Mouse (Mus musculus) embryonic facial prominence, embryonic 13.5 days (tissue): ENCODE measurements around the gene Tbl1x. TPM values are rescaled to one million over a fixed set of nuclear protein-coding genes. Genes with fewer than 3 reads are reported as not detected.

ENCODE experiments used
- ATAC-seq: fragments of 200-750 bp; cut with Nextera tagmentation; 2 replicates; pipeline ENCODE4 v1.8.0; 2017; ENCODE audit warnings: low read depth; ENCODE audit not compliant: insufficient number of reproducible peaks, insufficient read depth, low FRiP score, low TSS enrichment
- H3K27ac ChIP-seq: fragments of 300-500 bp; sonication (generic); 2 replicates; pipeline ENCODE4 v1.5.1; 2015; ENCODE audit warnings: moderate library complexity, mild to moderate bottlenecking, inconsistent platforms
- H3K27me3 ChIP-seq: fragments of 300-500 bp; sonication (generic); 2 replicates; pipeline ENCODE4 v1.6.1; 2015; ENCODE audit warnings: mild to moderate bottlenecking, inconsistent platforms
- H3K36me3 ChIP-seq: fragments of 300-500 bp; sonication (generic); 2 replicates; pipeline ENCODE4 v1.6.1; 2015; ENCODE audit warnings: mild to moderate bottlenecking, inconsistent platforms
- H3K4me1 ChIP-seq: fragments of 300-500 bp; sonication (generic); 2 replicates; pipeline ENCODE4 v1.6.1; 2015; ENCODE audit warnings: inconsistent platforms
- H3K4me2 ChIP-seq: fragments of 300-500 bp; sonication (generic); 2 replicates; pipeline ENCODE4 v1.6.1; 2015; ENCODE audit warnings: moderate library complexity, mild to moderate bottlenecking, inconsistent platforms
- H3K4me3 ChIP-seq: fragments of 300-500 bp; sonication (generic); 2 replicates; pipeline ENCODE4 v1.5.1; 2015; ENCODE audit warnings: mild to moderate bottlenecking, inconsistent platforms
- H3K9ac ChIP-seq: fragments of 300-500 bp; sonication (generic); 2 replicates; pipeline ENCODE4 v1.6.1; 2015; ENCODE audit warnings: mild to moderate bottlenecking, inconsistent platforms
- H3K9me3 ChIP-seq: fragments of 300-500 bp; sonication (generic); 2 replicates; pipeline ENCODE4 v1.6.1; 2016; ENCODE audit warnings: inconsistent platforms
- WGBS: fragments of 180-500 bp; shearing (Covaris S2); methylation state at CpG from one replicate; pipeline ENCODE4 v1.1.7; 2015; ENCODE audit warnings: mixed read lengths; 5-methylcytosine and 5-hydroxymethylcytosine counted together
- polyA plus RNA-seq: library from polyadenylated mRNA; unstranded; fragments of >200 nt; fragmentation: Nextera tagmentation; extraction: Ambion mirVana; gene quantifications from 2 replicates; pipeline ENCODE4 v1.2.1, GENCODE M21; 2015

The Tbl1x gene
- polyA plus RNA-seq, 1 experiment from 2014 or later = 78.2 TPM

DNA sequence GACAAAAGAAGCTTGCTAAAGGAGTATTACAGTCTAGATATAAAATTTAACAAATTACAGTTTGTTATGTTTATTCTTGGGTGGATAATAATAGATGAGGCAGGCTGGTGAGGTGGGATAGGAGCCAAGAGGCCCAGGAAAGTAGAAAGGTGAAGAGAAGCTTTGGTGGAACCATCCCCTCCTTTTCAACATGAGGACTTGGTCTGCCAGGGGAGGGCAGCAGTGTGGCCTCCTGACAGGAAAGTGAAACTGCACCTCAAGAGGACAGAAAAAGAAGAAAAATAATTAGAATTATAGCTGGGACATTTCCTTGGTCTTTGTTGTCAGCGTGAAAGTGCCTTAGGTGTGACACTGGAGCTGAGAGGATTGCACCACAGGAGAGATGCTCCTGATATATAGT is 35.6 kb downstream of the Tbl1x start:
- 77% methylated on average over 1 of the region's 1 CpGs for WGBS
- peaks cover 3% of the 10 kb centered on the region; the same call in 1 of the 2 replicates for H3K4me1 ChIP-seq
- H3K9ac ChIP-seq = no peak overlapping the region
- H3K4me2 ChIP-seq = no peak overlapping the region
- H3K27ac ChIP-seq = no peak overlapping the region
- no peaks in the 10 kb centered on the region for H3K9me3 ChIP-seq
- no peaks in the 10 kb centered on the region for H3K36me3 ChIP-seq
- no peak overlapping the region for H3K4me3 ChIP-seq
- ATAC-seq = no peak
- no peaks in the 10 kb centered on the region for H3K27me3 ChIP-seq

DNA sequence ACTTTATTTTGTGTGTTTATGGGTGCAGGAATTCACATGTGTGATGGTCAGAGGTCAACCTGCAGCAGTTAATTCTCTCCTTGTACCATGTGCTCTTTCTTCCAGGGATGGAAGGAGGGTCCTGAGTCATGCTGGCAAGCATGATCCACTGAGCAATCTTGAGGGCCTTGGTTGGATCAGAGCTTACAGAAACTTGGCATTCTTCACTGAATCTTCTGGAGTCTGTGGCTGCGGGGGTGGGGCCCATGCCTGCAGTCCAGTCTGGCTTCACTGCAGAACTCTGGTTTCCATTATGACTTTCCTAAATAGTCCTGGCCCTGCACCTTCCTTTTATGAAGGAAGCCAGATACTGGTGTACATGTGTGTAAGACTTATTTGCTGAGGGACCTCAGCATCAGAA is 38.1 kb downstream of the Tbl1x start:
- no peak overlapping the region for H3K4me2 ChIP-seq
- no peak for ATAC-seq
- no peak overlapping the region for H3K9ac ChIP-seq
- no peak overlapping the region for H3K4me3 ChIP-seq
- H3K27me3 ChIP-seq = no peaks in the 10 kb centered on the region
- H3K27ac ChIP-seq = no peak overlapping the region
- 79% methylated on average over 1 of the region's 1 CpGs for WGBS
- no peaks in the 10 kb centered on the region for H3K36me3 ChIP-seq
- H3K9me3 ChIP-seq = no peaks in the 10 kb centered on the region
- H3K4me1 ChIP-seq = peaks cover 3% of the 10 kb centered on the region; the same call in 1 of the 2 replicates

- no peaks in the 10 kb centered on the region for H3K9me3 ChIP-seq
- no peaks in the 10 kb centered on the region for H3K27me3 ChIP-seq
- H3K9ac ChIP-seq = no peak overlapping the region
- H3K4me2 ChIP-seq = no peak overlapping the region
- H3K36me3 ChIP-seq = no peaks in the 10 kb centered on the region
- H3K4me3 ChIP-seq = no peak overlapping the region
- no peak overlapping the region for H3K27ac ChIP-seq
- ATAC-seq = no peak
- peaks cover 3% of the 10 kb centered on the region; the same call in 1 of the 2 replicates for H3K4me1 ChIP-seq
Observed at GRCm38 (mm10) chrX:77550388-77550787, 39.6 kb downstream of the Tbl1x start.

- no peak overlapping the region for H3K4me3 ChIP-seq
- no peak overlapping the region for H3K4me2 ChIP-seq
- no peaks in the 10 kb centered on the region for H3K4me1 ChIP-seq
- no peaks in the 10 kb centered on the region for H3K27me3 ChIP-seq
- no peak overlapping the region for H3K9ac ChIP-seq
- no peaks in the 10 kb centered on the region for H3K36me3 ChIP-seq
- no peak for ATAC-seq
- H3K27ac ChIP-seq = no peak overlapping the region
- no peaks in the 10 kb centered on the region for H3K9me3 ChIP-seq
Observed at GRCm38 (mm10) chrX:77551306-77551705, 40.5 kb downstream of the Tbl1x start.

GRCm38 (mm10) chrX:77552088-77552487 is 41.3 kb downstream of the Tbl1x start:
- Histone ChIP-seq H3K27me3 (no peaks in the 10 kb centered on the region), H3K4me1 (no peaks in the 10 kb centered on the region), H3K9me3 (no peaks in the 10 kb centered on the region), H3K27ac (no peak overlapping the region), H3K9ac (no peak overlapping the region), H3K4me3 (no peak overlapping the region), H3K36me3 (no peaks in the 10 kb centered on the region), H3K4me2 (no peak overlapping the region)
- no peak for ATAC-seq
- 68% methylated on average over 3 of the region's 3 CpGs for WGBS

GRCm38 (mm10) chrX:77555985-77556384 is 45.2 kb downstream of the Tbl1x start:
- no peak overlapping the region for H3K9ac ChIP-seq
- 70% methylated on average over 1 of the region's 1 CpGs for WGBS
- no peak overlapping the region for H3K4me2 ChIP-seq
- H3K27me3 ChIP-seq = no peaks in the 10 kb centered on the region
- no peaks in the 10 kb centered on the region for H3K9me3 ChIP-seq
- H3K4me3 ChIP-seq = no peak overlapping the region
- H3K27ac ChIP-seq = no peak overlapping the region
- ATAC-seq = no peak
- no peaks in the 10 kb centered on the region for H3K4me1 ChIP-seq
- no peaks in the 10 kb centered on the region for H3K36me3 ChIP-seq

GRCm38 (mm10) chrX:77559199-77559881 is 48.5 kb downstream of the Tbl1x start:
- no peaks in the 10 kb centered on the region for H3K9me3 ChIP-seq
- no peak overlapping the region for H3K4me2 ChIP-seq
- no peak overlapping the region for H3K9ac ChIP-seq
- H3K27ac ChIP-seq = no peak overlapping the region
- H3K4me1 ChIP-seq = no peaks in the 10 kb centered on the region
- no peak for ATAC-seq
- no peaks in the 10 kb centered on the region for H3K27me3 ChIP-seq
- H3K4me3 ChIP-seq = no peak overlapping the region
- no peaks in the 10 kb centered on the region for H3K36me3 ChIP-seq

DNA sequence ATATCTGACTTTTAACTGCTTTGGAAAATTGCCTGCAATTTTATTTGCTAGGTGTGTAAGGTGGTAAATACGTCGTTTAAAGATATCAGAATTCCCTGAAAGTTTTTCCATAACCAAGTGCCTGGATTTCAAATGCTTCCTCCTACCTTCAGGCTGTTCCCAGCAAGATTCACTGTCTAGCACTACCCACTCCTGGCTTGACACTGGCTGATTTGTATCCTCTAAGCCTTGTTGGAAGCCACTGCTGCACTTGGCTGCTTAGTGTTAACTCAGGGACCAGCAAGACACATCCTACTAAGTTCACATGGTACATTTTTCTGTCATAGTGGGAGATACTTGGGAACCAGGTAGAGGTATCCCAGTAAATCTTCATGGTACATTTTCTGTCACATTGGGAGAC is 52.8 kb downstream of the Tbl1x start:
- no peak overlapping the region for H3K4me2 ChIP-seq

DNA sequence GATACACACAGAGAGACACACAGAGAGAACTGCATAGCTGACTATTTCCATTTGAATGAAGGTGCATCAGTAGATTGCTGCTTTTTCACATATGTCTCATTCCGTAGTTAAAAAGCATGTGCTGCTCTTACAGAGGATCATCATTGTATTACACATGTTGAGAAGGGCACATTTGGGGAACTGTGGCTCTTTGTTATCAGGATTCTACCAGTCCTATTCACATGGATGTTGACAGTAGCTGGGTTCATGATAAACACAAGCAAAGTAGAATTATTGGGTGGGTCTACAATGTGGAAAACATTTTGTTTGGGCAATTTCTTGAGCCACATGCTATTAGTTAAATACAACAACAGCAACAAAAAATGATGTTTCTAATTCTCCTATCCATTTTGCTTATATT is 55.9 kb downstream of the Tbl1x start:
- H3K9ac ChIP-seq = no peak overlapping the region
- H3K4me2 ChIP-seq = no peak overlapping the region
- H3K4me3 ChIP-seq = no peak overlapping the region
- no peak overlapping the region for H3K27ac ChIP-seq
- H3K9me3 ChIP-seq = no peaks in the 10 kb centered on the region
- no peaks in the 10 kb centered on the region for H3K4me1 ChIP-seq
- no peaks in the 10 kb centered on the region for H3K27me3 ChIP-seq
- H3K36me3 ChIP-seq = no peaks in the 10 kb centered on the region
- no peak for ATAC-seq
- 90% methylated on average over 1 of the region's 1 CpGs for WGBS

More for the DNA sequence above, 52.8 kb downstream of the Tbl1x start:
- Histone ChIP-seq H3K27me3 (no peaks in the 10 kb centered on the region), H3K4me1 (no peaks in the 10 kb centered on the region), H3K36me3 (no peaks in the 10 kb centered on the region), H3K4me3 (no peak overlapping the region), H3K27ac (no peak overlapping the region), H3K9ac (no peak overlapping the region), H3K9me3 (no peaks in the 10 kb centered on the region)
- no peak for ATAC-seq
- 72% methylated on average over 2 of the region's 2 CpGs for WGBS

- ATAC-seq = no peak
- no peaks in the 10 kb centered on the region for H3K4me1 ChIP-seq
- H3K9me3 ChIP-seq = no peaks in the 10 kb centered on the region
- H3K9ac ChIP-seq = no peak overlapping the region
- H3K4me2 ChIP-seq = no peak overlapping the region
- no peaks in the 10 kb centered on the region for H3K36me3 ChIP-seq
- H3K27me3 ChIP-seq = no peaks in the 10 kb centered on the region
- no peak overlapping the region for H3K27ac ChIP-seq
- 26% methylated on average over 2 of the region's 2 CpGs for WGBS
- H3K4me3 ChIP-seq = no peak overlapping the region
Observed at GRCm38 (mm10) chrX:77568013-77568412, 57.2 kb downstream of the Tbl1x start.

DNA sequence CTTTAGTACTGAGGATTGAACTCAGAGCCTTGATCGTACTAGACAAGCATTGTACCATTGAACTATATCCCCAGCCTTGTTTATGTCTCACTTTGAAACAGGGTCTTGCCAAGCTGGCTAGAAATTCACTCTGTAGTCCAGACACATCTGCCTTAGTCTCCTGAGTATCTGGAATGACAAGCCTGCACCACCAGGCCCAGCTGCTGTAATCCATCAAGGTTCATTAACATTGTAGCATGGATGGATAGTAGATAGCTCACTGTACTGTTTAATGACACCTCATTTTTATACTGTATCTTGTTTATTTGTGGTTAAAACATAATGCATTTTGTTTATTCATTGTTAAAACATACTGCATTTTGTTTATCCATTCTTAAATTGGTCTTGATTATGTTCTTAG is 62.9 kb downstream of the Tbl1x start:
- H3K9ac ChIP-seq = no peak overlapping the region
- H3K36me3 ChIP-seq = no peaks in the 10 kb centered on the region
- 71% methylated on average over 1 of the region's 1 CpGs for WGBS
- no peak overlapping the region for H3K4me2 ChIP-seq
- no peaks in the 10 kb centered on the region for H3K4me1 ChIP-seq
- H3K27me3 ChIP-seq = no peaks in the 10 kb centered on the region
- H3K9me3 ChIP-seq = no peaks in the 10 kb centered on the region
- ATAC-seq = no peak
- no peak overlapping the region for H3K4me3 ChIP-seq
- no peak overlapping the region for H3K27ac ChIP-seq

- Histone ChIP-seq H3K27me3 (no peaks in the 10 kb centered on the region), H3K36me3 (no peaks in the 10 kb centered on the region), H3K4me1 (no peaks in the 10 kb centered on the region), H3K9ac (no peak overlapping the region), H3K27ac (no peak overlapping the region), H3K4me2 (no peak overlapping the region), H3K9me3 (no peaks in the 10 kb centered on the region), H3K4me3 (no peak overlapping the region)
- ATAC-seq = no peak
- WGBS = 74% methylated on average over 3 of the region's 3 CpGs
Observed at GRCm38 (mm10) chrX:77577108-77577507, 66.3 kb downstream of the Tbl1x start.
